Mouse (Mus musculus) MEL-GATA-1-ER (cell line): ENCODE data around the gene Ttyh2.

ENCODE experiments used
- DNase-seq: peaks from one replicate; pipeline ENCODE4 v3.0.0-alpha.2; 2012; ENCODE audit warnings: low read depth; ENCODE audit errors: extremely low read depth

Ttyh2 gene

GRCm38 (mm10) chr11:114747564-114748138, 72.4 kb downstream of the Ttyh2 start:
- no peak for DNase-seq

- no peak for DNase-seq
Observed at GRCm38 (mm10) chr11:114764820-114765818, 89.9 kb downstream of the Ttyh2 start, which contains the start of gene Kif19a. Kif19a (plus strand) TSS chr11:114765388.

- no peak for DNase-seq
Observed at GRCm38 (mm10) chr11:114769911-114770310, 94.7 kb downstream of the Ttyh2 start.
